Mouse (Mus musculus) urinary bladder, postnatal 10 days (tissue): ENCODE results near the gene Irf9.

Source experiments
- DNase-seq: peaks from one replicate; pipeline ENCODE4 v3.0.0; 2022; ENCODE audit warnings: low spot score

Gene Irf9

DNA sequence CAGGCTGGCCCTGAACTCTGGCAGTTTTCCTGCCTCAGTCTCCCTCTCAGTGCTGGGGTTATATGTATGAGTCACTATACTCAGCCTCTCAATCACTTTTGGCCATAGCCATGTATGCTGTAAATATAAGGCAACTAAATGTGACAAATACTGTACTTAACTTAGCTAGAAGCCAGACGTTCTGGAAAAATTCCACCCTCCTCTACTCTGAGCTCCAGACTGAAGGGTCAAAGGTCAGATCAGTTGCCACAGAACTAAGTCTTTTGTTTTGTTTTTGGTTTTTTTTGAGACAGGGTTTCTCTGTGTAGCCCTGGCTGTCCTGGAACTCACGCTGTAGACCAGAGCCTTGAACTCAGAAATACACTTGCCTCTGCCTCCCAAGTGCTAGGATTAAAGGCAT, 12.5 kb downstream of the Irf9 start:
- no peak for DNase-seq

DNA sequence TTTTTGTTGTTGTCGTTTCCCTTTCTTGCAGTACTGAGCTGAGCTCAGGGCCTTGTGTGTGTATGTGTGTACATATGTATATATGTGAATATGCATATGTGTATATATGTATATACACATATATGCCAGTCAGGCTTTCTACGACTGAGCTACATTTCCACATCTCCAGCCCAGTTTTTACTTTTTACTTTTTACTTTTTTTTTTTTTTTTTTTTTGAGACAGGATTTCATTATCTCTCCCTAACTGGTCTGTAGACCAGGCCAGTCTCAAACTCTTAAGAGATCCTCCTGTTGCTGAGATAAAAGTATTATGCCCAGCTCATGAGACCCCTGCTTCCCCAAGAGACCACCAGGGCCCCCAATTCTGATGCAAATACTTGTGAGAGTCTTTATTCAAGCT, 13.5 kb downstream of the Irf9 start:
- no peak for DNase-seq

DNA sequence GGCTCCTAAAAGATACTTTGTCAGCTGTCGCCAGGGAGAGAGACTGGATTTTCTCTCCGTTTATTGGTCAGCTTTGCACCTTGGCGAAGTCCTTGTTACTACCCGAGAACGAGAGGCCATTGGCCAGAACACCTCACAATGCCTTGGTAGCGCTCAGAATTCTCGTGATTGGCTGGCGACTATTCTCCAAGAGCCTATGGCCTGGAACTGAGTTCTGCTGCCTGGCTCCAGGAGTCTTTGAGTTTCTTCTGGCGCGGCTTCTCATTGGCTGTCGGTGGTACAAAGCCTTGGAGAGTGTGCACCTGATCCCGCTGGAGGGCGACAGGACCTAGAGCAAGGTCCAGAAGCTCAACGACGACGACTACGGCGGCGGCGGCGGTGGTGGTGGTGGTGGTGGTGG, 14.5 kb downstream of the Irf9 start, which contains the start of gene Rec8:
TSS of gene Rec8 (plus strand) at position 216 of the 400 bp plus-strand sequence.
- DNase-seq = no peak

GRCm38 (mm10) chr14:55618486-55619195, 15.3 kb downstream of the Irf9 start:
- no peak for DNase-seq

DNA sequence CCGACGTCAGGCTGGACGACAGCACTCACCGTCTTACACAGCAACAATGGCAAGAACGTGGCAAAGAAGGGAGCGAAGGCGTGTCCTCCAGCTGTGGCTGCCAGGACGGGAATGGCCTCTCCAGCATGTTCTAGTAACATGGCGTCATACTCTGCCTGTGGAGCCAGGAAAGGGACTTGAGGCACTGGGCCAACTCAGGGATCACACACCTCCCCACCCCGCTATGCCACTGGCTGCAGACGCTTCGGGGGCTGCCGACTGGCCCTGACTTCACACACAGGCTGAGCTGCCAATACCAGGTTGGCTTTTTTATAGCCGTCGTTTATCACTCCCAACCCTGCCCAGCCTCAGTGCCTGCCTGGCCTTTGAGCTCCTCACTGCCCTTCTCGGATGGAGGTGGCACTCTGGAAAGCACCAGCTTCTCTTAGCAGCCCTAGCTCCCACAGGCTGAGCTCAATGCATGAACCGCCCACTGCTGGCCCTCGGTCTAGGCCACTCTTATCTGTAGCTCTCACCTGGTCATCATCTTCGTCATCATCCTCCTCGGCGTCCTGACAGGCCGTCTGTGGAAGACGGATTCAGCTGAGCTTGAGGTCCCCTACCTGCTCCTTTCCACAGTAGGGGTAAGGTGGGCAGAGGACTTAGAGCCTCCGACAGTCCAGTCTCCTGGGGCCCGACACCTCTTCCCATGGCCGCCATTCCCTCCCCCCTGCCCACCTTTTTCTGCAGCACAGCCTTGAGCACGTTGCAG, 24.9 kb downstream of the Irf9 start:
- DNase-seq = no peak

GRCm38 (mm10) chr14:55629312-55629711, 25.9 kb downstream of the Irf9 start:
- no peak for DNase-seq

GRCm38 (mm10) chr14:55634874-55635522, 31.6 kb downstream of the Irf9 start:
- no peak for DNase-seq

DNA sequence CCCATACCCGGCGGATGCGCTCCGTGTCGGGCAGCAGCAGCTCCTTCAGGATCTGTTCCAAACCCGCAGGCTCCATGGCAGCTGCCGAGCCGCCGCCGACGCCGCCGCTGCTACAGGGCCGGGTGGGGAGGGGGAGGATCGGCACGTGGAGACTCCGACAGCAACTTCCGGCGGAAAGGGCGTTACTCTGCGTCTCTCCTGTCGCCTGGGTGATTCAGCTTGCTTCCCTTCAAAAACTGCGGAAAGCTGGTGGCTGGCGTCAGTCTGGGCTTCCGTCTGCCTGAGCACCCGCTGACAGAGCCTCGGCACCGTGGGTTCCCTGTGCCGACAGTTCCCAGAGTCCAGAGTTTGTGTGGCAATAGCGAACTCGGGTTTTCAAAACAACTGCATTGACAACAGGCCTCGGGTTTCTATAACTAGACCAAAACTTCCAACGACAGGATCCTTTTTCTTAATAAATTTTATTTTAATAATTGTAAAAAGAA, 32.2 kb downstream of the Irf9 start, which contains the start of gene Ipo4:
TSS of gene Ipo4 (minus strand) at position 435 of the 485 bp plus-strand sequence.
- peak; percentile 47 for DNase-seq

GRCm38 (mm10) chr14:55637795-55638194, 34.4 kb downstream of the Irf9 start, which contains the start of gene Gm49378:
TSS of gene Gm49378 (minus strand) at chr14:55637895.
- DNase-seq = no peak

- no peak for DNase-seq
These were observed 37.4 kb downstream of the Irf9 start for GRCm38 (mm10) chr14:55640816-55641215.

GRCm38 (mm10) chr14:55641291-55641690, 37.9 kb downstream of the Irf9 start:
- DNase-seq = no peak

- DNase-seq = no peak
These were observed 39.3 kb downstream of the Irf9 start for GRCm38 (mm10) chr14:55642679-55643059.

DNA sequence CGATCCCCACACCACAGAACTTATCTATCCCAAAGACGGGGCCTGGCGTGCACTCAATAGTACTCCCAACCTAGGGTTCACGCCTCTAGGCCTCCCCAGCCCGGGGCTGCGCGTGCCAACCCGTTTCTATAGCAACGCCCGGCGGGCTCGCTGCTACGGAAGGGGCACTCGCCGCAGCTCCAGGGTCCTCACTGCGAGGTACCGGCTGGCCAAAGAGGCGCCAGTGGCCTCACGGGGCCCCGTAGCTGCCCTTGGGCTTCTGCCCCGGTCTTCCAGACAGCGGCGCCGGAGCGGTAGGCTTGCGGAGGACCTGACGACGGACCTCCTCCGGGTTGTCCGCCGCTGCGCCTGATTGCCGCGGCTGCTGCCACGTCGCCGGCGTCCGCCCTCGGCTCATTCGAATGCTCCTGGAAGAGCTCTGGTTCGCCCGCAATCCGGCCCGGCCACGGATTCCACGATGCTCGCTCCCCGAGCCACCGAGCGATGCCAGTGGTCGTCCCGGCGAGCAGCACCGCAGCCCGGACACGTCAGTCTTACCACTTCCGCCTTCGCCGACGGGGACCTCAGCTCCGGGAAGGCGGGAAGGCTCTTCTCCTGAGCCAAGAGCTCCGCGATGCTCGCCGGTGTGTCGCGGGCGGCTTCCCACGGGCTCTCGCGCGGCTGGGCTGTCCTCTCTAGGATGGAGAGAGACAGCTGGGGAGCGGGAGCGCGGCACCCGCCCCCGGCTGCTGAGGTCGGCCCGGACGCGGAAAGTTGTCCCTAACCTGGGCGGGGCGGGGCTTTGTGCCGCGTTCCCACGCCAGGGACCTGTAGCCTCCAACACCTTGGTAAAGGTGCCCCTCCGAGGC, 39.9 kb downstream of the Irf9 start, which contains the start of gene Tm9sf1:
TSS of gene Tm9sf1 (minus strand) at position 747 of the 848 bp plus-strand sequence.
- peak; percentile 53 for DNase-seq

DNA sequence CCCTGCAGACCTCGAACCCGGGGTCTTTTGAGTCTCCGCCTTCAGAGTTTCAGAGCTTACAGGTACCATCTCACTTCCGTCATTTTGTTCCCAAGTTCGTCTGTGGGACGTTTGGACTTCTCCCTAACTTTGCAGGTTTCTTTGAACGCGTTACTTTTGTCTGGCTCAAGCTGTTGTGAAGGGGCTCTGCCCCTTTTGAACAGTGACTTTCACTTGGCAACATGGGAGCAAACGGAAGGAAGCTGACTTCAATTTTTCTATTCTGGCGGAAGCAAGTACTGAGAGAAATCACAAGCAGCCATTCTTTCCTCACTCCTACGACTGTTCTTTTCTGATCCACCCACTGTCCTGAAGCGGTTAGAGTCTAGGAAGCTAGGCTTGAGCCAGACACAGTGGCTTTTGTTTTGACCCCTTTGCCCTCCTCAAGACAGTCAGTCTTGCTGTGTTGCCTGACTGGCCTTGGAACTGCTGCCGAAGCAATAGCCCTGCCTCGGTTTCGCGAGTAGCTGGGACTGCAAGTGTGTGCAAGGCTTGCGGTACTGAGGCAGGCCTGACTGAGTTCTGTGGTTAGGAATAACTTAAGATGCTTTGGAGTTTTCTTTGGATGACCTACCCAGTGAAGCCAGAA, 41.0 kb downstream of the Irf9 start:
- no peak for DNase-seq

DNA sequence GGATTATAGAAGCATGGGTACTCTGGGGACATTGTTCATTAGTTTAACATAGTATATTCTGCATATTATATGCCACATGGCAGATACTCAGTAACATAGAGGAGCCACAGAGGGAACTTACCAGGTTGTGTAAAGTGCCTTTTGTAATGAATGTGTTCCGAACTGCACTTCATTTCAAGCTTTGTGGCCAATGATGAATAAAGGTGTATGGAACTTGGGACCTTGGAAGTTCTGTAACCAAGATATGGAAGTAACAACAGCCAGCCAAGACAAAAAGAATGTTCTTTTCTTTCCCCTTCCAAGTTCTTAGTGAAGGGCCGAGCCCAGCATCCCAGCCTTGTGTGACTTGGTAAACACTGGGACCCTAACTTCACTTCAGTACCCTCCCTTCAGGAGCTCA, 46.5 kb downstream of the Irf9 start, which contains the start of gene Tssk4:
TSS of gene Tssk4 (plus strand) at position 301 of the 400 bp plus-strand sequence.
- DNase-seq = no peak

DNA sequence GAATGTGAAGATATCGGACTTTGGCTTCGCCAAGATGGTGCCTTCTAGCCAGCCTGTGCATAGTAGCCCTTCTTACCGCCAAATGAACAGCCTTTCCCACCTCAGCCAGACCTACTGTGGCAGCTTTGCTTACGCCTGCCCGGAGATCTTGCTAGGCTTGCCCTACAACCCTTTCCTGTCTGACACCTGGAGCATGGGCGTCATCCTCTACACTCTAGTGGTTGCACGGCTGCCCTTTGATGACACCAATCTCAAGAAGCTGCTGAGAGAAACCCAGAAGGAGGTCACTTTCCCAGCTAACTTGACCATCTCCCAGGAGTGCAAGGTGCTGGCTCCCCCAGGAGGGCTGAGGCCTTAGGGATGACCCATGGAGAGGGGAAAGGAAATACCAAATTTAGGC, 48.2 kb downstream of the Irf9 start:
- DNase-seq = no peak

GRCm38 (mm10) chr14:55656935-55657334, 53.6 kb downstream of the Irf9 start:
- no peak for DNase-seq

- no peak for DNase-seq
These were observed 54.6 kb downstream of the Irf9 start for GRCm38 (mm10) chr14:55658011-55658410.
